Mouse (Mus musculus) MEL (cell line): ENCODE results near the gene Fndc7. TPM values are rescaled to one million over a fixed set of nuclear protein-coding genes. Genes with fewer than 3 reads are reported as not detected.

Experiments used
- DNase-seq: peaks from one replicate; pipeline ENCODE4 v3.0.0; 2011; ENCODE audit warnings: low read depth, low spot score
- H3K27ac ChIP-seq: 2 replicates; pipeline ENCODE4 v1.5.1; 2012; ENCODE audit warnings: low read depth, mild to moderate bottlenecking, control low read depth, low read length, moderate library complexity; ENCODE audit not compliant: control insufficient read depth
- H3K27me3 ChIP-seq, 2 experiments: fragments of 150-350 bp in 1 of 2; sonication (generic) in 1 of 2; 2 replicates each; pipeline ENCODE4 v1.6.1; 2012; ENCODE audit warnings: low read length in 2 of 2, mild to moderate bottlenecking in 2 of 2, improper control_type of control experiment in 1 of 2, moderate library complexity in 1 of 2; ENCODE audit not compliant: insufficient read depth in 2 of 2, control insufficient read depth in 1 of 2
- H3K36me3 ChIP-seq, 2 experiments: 2 replicates each; pipeline ENCODE4 v1.6.1; 2012 to 2014; ENCODE audit warnings: low read length in 2 of 2, improper control_type of control experiment in 1 of 2, inconsistent platforms in 1 of 2, mild to moderate bottlenecking in 1 of 2; ENCODE audit not compliant: insufficient read depth in 2 of 2, control insufficient read depth in 1 of 2
- H3K4me1 ChIP-seq, 2 experiments: fragments of 150-350 bp in 1 of 2; sonication (generic) in 1 of 2; 2 replicates each; pipeline ENCODE4 v1.6.1; 2012; ENCODE audit warnings: low read length in 2 of 2, improper control_type of control experiment in 1 of 2, mild to moderate bottlenecking in 1 of 2; ENCODE audit not compliant: insufficient read depth in 2 of 2, control insufficient read depth in 1 of 2
- H3K4me3 ChIP-seq, 2 experiments: fragments of 150-350 bp in 1 of 2; sonication (generic) in 1 of 2; 2 replicates each; pipeline ENCODE4 v1.5.1; 2012; ENCODE audit warnings: low read depth in 2 of 2, low read length in 2 of 2, mild to moderate bottlenecking in 2 of 2, moderate library complexity in 2 of 2, control low read depth in 1 of 2, improper control_type of control experiment in 1 of 2; ENCODE audit not compliant: control insufficient read depth in 1 of 2, insufficient read depth in 1 of 2
- H3K79me2 ChIP-seq: 2 replicates; pipeline ENCODE4 v1.6.1; 2012; ENCODE audit warnings: mild to moderate bottlenecking, low read length, moderate library complexity; ENCODE audit not compliant: control insufficient read depth, poor library complexity, insufficient read depth
- H3K9ac ChIP-seq: 2 replicates; pipeline ENCODE4 v1.6.1; 2012; ENCODE audit warnings: low read depth, mild to moderate bottlenecking, control low read depth, low read length, moderate library complexity; ENCODE audit not compliant: control insufficient read depth, poor library complexity, severe bottlenecking
- H3K9me3 ChIP-seq: fragments of 150-350 bp; sonication (generic); replicated peaks from 2 replicates; pipeline ENCODE4 v1.6.1; 2012; ENCODE audit warnings: mild to moderate bottlenecking, low read length, improper control_type of control experiment, moderate library complexity; ENCODE audit not compliant: insufficient read depth
- CTCF ChIP-seq, 3 experiments: IDR thresholded peaks in 2 of 3; conservative IDR thresholded peaks in 1 of 3; 2 replicates each; pipeline ENCODE4 v1.5.1; 2011 to 2012; ENCODE audit warnings: low read length in 3 of 3, low read depth in 2 of 3, mild to moderate bottlenecking in 2 of 3, improper control_type of control experiment in 1 of 3, inconsistent platforms in 1 of 3, mixed read lengths in 1 of 3, moderate library complexity in 1 of 3; ENCODE audit not compliant: control insufficient read depth in 1 of 3, insufficient read depth in 1 of 3, poor library complexity in 1 of 3, severe bottlenecking in 1 of 3
- E2F4 ChIP-seq: IDR thresholded peaks from 2 replicates; pipeline ENCODE4 v1.6.1; 2011; ENCODE audit warnings: low read depth, low read length, improper control_type of control experiment, borderline replicate concordance
- ELF1 ChIP-seq: IDR thresholded peaks from 2 replicates; pipeline ENCODE4 v1.6.1; 2014; ENCODE audit warnings: low read depth, mild to moderate bottlenecking, inconsistent platforms, low read length, improper control_type of control experiment, moderate library complexity
- GABPA ChIP-seq: IDR thresholded peaks from 2 replicates; pipeline ENCODE4 v1.6.1; 2012; ENCODE audit warnings: low read depth, mild to moderate bottlenecking, inconsistent platforms, low read length, improper control_type of control experiment, moderate library complexity
- GATA1 ChIP-seq: IDR thresholded peaks from 2 replicates; pipeline ENCODE4 v1.6.1; 2011; ENCODE audit warnings: low read depth, low read length, improper control_type of control experiment
- KAT2A ChIP-seq: conservative IDR thresholded peaks from 2 replicates; pipeline ENCODE4 v1.6.1; 2012; ENCODE audit warnings: low read depth, low read length, improper control_type of control experiment, inconsistent platforms
- MAFK ChIP-seq: IDR thresholded peaks from 2 replicates; pipeline ENCODE4 v1.6.1; 2011; ENCODE audit warnings: low read depth, mild to moderate bottlenecking, low read length, improper control_type of control experiment, borderline replicate concordance
- MAX ChIP-seq: IDR thresholded peaks from 2 replicates; pipeline ENCODE4 v1.6.1; 2011; ENCODE audit warnings: low read length, improper control_type of control experiment
- MEF2A ChIP-seq: IDR thresholded peaks from 2 replicates; pipeline ENCODE4 v1.6.1; 2014; ENCODE audit warnings: low read depth, mild to moderate bottlenecking, inconsistent platforms, low read length, improper control_type of control experiment; ENCODE audit not compliant: poor library complexity, insufficient replicate concordance, severe bottlenecking; ENCODE audit errors: extremely low read depth
- MXI1 ChIP-seq: IDR thresholded peaks from 2 replicates; pipeline ENCODE4 v1.6.1; 2011; ENCODE audit warnings: mild to moderate bottlenecking, low read depth, low read length, improper control_type of control experiment
- MYC ChIP-seq: IDR thresholded peaks from 2 replicates; pipeline ENCODE4 v1.6.1; 2011; ENCODE audit warnings: low read depth, mild to moderate bottlenecking, low read length, improper control_type of control experiment, moderate library complexity
- NRF1 ChIP-seq: IDR thresholded peaks from 2 replicates; pipeline ENCODE4 v1.6.1; 2014; ENCODE audit warnings: low read depth, mild to moderate bottlenecking, inconsistent platforms, low read length, improper control_type of control experiment, moderate library complexity; ENCODE audit not compliant: poor library complexity, insufficient read depth, severe bottlenecking
- POLR2AphosphoS5 ChIP-seq: IDR thresholded peaks from 2 replicates; pipeline ENCODE4 v1.6.1; 2012; ENCODE audit warnings: low read depth, borderline replicate concordance, mild to moderate bottlenecking, inconsistent platforms, low read length, moderate library complexity, mixed read lengths
- RCOR1 ChIP-seq: IDR thresholded peaks from 2 replicates; pipeline ENCODE4 v1.6.1; 2012; ENCODE audit warnings: low read depth, mild to moderate bottlenecking, inconsistent platforms, low read length, improper control_type of control experiment
- TBP ChIP-seq: IDR thresholded peaks from 2 replicates; pipeline ENCODE4 v1.8.0; 2011; ENCODE audit warnings: low read depth, low read length, improper control_type of control experiment
- ZC3H11A ChIP-seq: IDR thresholded peaks from 2 replicates; pipeline ENCODE4 v1.6.1; 2012; ENCODE audit warnings: low read depth, mild to moderate bottlenecking, inconsistent platforms, low read length, improper control_type of control experiment
- ZMIZ1 ChIP-seq: IDR thresholded peaks from 2 replicates; pipeline ENCODE4 v1.6.1; 2012; ENCODE audit warnings: low read depth, mild to moderate bottlenecking, inconsistent platforms, low read length, improper control_type of control experiment, moderate library complexity
- polyA plus RNA-seq, 2 experiments: library from polyadenylated mRNA; stranded (reverse) in 1 of 2; unstranded in 1 of 2; fragments of >175 nt in 1 of 2; fragments of >200 nt in 1 of 2; gene quantifications; 2 replicates each; pipeline versions ENCODE4 v1.2.1 to v1.2.4; 2012; ENCODE audit warnings: low replicate concordance in 2 of 2, low read depth in 1 of 2; ENCODE audit not compliant: insufficient read length in 2 of 2, insufficient read depth in 1 of 2, missing spikeins in 1 of 2
- total RNA-seq: library from RNA; depleted of rRNA; stranded (reverse); fragments of 300-350 nt; gene quantifications from 2 replicates; pipeline ENCODE4 v1.2.3, GENCODE M21; 2012

The Fndc7 gene
- total and polyA plus RNA-seq, 3 experiments, result 0.13 TPM; not detected in 2

DNA sequence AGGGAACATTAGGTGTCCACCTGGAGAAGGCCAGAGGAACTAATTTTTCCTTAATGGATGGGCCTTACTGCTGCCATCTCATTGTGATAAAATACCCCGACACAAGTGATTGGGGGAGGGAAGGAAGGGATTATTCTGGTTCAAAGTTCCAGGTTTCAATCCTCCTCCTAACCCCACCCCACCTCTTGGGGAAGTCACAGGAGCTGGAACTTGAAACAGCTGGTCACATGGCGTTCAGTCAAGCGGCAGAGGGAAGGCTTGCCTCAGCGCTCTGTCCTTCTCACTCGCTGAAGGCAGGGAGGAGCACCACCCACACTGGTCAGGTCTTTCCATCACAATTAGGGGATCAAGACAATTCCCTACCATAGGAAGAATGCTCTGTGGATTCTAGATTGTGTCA lies 48.9 kb upstream of the Fndc7 start:
- Histone ChIP-seq H3K27ac (no peak overlapping the region), H3K4me3 (no peak overlapping the region), H3K36me3 (no peaks in the 10 kb centered on the region), H3K79me2 (no peaks in the 10 kb centered on the region), H3K9ac (no peak overlapping the region), H3K4me1 (no peaks in the 10 kb centered on the region), H3K9me3 (no peaks in the 10 kb centered on the region), H3K27me3 (peaks cover 0 to 1% of the 10 kb centered on the region in 2 experiments; a peak in 1 of 4 replicates)
- TF ChIP-seq POLR2AphosphoS5 (no peak), MEF2A (no peak), TBP (no peak), MAX (no peak), MAFK (no peak), GATA1 (no peak), CTCF (IDR thresholded peaks at IDR 0.05 in 2 of 3, conservative IDR thresholded peaks at IDR 0.05 in 1 of 3; ENCODE audit: control insufficient read depth in 1 of 3, insufficient read depth in 1 of 3, low read depth in 2 of 3, low read length in 3 of 3, poor library complexity in 1 of 3, severe bottlenecking in 1 of 3) (no peak), NRF1 (no peak), ZC3H11A (no peak), RCOR1 (no peak), MYC (no peak)
- DNase-seq, result no peak

DNA sequence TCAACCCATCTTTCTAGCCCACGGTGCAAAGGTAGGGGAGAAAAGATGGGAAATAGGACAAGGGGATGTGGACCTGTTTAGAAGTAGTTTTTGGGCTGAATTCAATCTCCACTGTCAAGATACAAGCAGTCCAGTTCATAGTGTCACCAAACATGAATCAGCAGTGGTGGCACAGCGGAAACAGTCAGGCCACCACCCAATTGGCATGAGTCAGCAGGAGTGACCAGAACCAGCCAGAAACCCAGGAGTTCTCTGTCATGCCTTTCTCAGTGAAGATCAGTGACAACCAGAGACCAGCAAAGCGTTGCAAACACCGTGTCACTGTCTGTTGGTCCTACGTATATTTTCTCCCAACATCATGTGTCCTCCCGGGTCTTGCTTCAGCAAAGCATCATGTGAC lies 43.7 kb upstream of the Fndc7 start:
- no peaks in the 10 kb centered on the region for H3K4me1 ChIP-seq
- H3K27me3 ChIP-seq, result peaks cover 0 to 1% of the 10 kb centered on the region in 2 experiments; a peak in 1 of 4 replicates
- no peak for DNase-seq
- H3K9ac ChIP-seq, result no peak overlapping the region
- no peak for TF ChIP-seq RCOR1
- TF ChIP-seq KAT2A, result no peak
- TF ChIP-seq E2F4, result no peak
- no peak for TF ChIP-seq GABPA
- TF ChIP-seq ELF1, result no peak
- no peak for TF ChIP-seq MAFK
- TF ChIP-seq ZMIZ1, result no peak
- TF ChIP-seq MXI1, result no peak
- no peak for TF ChIP-seq POLR2AphosphoS5
- no peak overlapping the region for H3K27ac ChIP-seq
- H3K9me3 ChIP-seq, result no peaks in the 10 kb centered on the region
- H3K36me3 ChIP-seq, result no peaks in the 10 kb centered on the region
- H3K79me2 ChIP-seq, result no peaks in the 10 kb centered on the region
- H3K4me3 ChIP-seq, result no peak overlapping the region
